Mouse (Mus musculus) hematopoietic stem cell, adult 5-6 weeks (primary cell): ENCODE results near the gene Zfp865. TPM values are rescaled to one million over a fixed set of nuclear protein-coding genes. Genes with fewer than 3 reads are reported as not detected.

Experiments used
- ATAC-seq, 2 experiments: fragments of 125-278 bp in 1 of 2; replicated peaks in 1 of 2; 2 replicates each; pipeline ENCODE4 v1.8.0; 2016 to 2017; ENCODE audit warnings: inconsistent platforms in 2 of 2, mild to moderate bottlenecking in 2 of 2, moderate number of reproducible peaks in 2 of 2, low read depth in 1 of 2, moderate TSS enrichment in 1 of 2; ENCODE audit not compliant: low FRiP score in 2 of 2, poor library complexity in 2 of 2, severe bottlenecking in 2 of 2, insufficient read depth in 1 of 2, low TSS enrichment in 1 of 2
- total RNA-seq: library from RNA; stranded (forward); fragments of 172-1452, 232-1000 nt; gene quantifications from 2 replicates; pipeline ENCODE4 v1.2.3, GENCODE M21; 2017

The Zfp865 gene
- total RNA-seq, 1 experiment from 2014 or later = 13.9 TPM

GRCm38 (mm10) chr7:5060944-5061773 lies 41.0 kb downstream of the Zfp865 start:
- ATAC-seq = peak; percentile 68 to 69

- ATAC-seq = peak; percentile 12 to 33; a peak in 2 of 4 replicates
Observed at GRCm38 (mm10) chr7:5061774-5062359, 41.7 kb downstream of the Zfp865 start, which contains the start of gene U2af2. TSS of gene U2af2 (plus strand) at chr7:5062143.

DNA sequence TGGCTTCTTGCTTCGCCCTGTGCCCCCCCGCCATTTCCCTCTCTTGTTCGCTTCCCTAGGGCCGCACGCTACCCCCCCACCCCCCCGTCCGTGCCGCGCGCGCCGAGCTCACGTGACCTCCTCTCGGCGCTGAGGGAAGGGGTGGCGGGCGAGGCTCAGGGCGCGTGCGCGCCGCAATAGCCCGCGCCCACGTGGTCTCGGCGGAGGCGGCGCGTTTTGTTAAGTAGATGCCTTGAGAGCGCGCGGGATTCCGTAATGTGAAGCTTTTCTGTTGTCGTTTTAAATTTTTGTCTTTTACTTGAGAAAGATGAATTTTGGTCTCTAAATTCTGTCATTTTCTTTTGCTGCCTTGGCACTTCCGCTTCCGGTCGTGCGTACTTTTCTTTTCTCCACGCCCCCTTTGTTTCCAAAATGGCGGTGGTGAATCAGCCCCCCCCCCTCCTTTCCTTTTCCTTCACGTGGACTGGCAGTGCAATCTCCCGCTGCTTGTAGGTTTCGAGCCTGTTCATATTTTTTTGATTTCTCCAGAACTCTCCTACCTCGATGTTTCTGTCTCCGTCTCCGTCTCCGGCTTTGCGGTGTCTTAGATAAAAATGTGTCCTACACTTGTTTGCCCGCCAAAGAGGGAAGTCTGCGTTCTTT lies 42.3 kb downstream of the Zfp865 start:
- no peak for ATAC-seq

- ATAC-seq = no peak
Observed at GRCm38 (mm10) chr7:5064886-5065285, 44.7 kb downstream of the Zfp865 start.

DNA sequence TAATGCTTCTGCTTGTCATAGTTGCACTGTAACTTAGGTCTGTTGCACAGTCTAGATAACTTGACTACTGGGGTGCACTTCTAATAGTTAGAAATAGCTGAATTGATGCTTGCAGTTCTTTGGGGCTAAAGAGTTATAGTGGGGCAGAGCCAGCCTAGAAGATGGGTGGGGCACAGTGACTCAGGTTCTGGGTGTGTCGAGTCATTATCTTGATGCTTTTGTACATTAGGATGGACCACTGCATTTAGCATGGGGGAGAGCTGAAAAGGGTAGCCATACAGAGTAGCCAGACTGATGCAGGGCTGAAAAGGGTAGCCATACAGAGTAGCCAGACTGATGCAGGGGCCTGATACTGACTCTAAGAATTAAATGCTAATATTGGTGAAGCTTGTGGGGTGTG lies 53.4 kb downstream of the Zfp865 start:
- no peak for ATAC-seq

GRCm38 (mm10) chr7:5074984-5075383 lies 54.8 kb downstream of the Zfp865 start:
- no peak for ATAC-seq

- no peak for ATAC-seq
Observed at GRCm38 (mm10) chr7:5076931-5077330, 56.8 kb downstream of the Zfp865 start.

- peak in 1 of 2 experiments; percentile 1; a peak in 1 of 4 replicates for ATAC-seq
Observed at GRCm38 (mm10) chr7:5079365-5080009, 59.3 kb downstream of the Zfp865 start.

DNA sequence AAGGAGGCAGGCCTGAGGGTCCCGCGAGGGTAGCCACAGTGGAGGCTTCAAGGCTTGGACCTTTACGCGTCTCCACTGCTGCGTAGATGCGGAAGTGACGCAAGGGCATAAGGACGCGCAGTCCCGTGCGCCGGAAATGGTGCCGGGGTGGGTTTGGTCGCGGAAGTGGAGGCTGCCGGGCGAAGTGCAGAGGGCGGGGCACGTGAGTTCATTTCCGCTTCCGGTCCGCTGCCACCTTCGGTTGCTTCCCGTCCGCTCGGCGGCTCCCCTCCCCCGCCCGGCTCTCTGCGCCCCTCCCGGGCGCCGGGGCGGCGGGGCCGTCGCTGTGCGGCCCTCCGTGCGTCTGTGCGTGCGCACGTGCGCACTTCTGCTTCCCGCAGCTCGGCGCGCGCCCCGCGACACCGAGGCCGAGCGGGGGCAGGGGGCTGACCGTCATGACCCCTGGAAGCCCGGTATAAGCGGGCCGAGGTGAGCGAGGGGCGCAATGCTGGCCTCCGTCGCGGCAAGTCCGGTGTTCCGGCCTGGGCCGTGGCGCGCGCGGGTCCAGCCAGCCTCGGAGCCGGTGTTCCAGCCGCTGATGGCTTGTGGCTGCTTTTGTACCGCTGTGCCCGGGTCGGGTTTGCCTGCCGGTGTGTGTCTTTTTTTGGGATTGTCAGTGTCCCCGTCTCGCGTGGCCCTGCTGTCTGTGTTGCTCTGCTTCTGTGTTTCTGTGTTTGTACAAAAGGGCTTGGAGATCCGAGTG lies 60.0 kb downstream of the Zfp865 start, which contains the start of gene Epn1:
TSS of gene Epn1 (plus strand) at position 226 of the 742 bp plus-strand sequence.
- ATAC-seq = peak; percentile 96 to 99

DNA sequence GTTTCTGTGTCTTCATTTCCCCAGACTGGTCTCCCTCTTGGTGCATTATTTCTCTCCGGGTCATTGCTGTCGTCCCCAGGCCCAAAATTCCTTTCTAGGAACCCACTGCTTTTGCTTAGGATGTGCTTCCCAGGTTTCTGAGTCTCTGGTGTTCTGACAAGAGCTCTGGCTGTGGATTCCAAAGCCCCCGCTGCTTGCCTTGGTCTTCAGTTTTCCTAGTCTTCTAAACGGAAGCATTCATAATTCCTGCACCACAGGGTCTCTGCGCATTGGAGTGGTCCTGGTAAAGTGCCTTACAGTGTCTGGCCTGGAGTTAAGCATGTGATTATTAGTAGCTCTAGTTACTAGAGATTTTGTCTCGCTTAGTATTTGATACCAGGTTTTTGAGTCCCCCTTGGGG lies 60.6 kb downstream of the Zfp865 start:
- ATAC-seq = no peak

DNA sequence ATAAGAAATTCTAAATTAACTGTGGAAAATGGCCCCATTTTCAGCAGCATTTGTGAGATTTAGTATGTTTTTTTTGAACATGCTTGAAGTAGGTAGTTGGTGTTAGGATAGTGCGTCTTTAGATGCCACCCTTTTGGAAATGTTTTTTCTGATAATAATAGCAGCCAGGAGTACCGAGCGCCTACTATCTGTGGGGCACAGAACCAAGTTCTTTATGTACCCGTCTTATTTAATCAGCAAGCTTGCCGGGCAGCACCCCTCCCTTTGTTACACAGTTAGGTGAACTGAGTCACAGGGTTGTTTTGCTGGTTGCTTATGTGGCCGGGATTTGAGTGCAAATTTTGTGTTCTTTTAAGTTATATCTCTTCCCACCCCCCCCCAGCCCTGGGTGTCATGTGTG lies 61.1 kb downstream of the Zfp865 start:
- ATAC-seq = no peak

GRCm38 (mm10) chr7:5081939-5082338 lies 61.8 kb downstream of the Zfp865 start:
- ATAC-seq = no peak

DNA sequence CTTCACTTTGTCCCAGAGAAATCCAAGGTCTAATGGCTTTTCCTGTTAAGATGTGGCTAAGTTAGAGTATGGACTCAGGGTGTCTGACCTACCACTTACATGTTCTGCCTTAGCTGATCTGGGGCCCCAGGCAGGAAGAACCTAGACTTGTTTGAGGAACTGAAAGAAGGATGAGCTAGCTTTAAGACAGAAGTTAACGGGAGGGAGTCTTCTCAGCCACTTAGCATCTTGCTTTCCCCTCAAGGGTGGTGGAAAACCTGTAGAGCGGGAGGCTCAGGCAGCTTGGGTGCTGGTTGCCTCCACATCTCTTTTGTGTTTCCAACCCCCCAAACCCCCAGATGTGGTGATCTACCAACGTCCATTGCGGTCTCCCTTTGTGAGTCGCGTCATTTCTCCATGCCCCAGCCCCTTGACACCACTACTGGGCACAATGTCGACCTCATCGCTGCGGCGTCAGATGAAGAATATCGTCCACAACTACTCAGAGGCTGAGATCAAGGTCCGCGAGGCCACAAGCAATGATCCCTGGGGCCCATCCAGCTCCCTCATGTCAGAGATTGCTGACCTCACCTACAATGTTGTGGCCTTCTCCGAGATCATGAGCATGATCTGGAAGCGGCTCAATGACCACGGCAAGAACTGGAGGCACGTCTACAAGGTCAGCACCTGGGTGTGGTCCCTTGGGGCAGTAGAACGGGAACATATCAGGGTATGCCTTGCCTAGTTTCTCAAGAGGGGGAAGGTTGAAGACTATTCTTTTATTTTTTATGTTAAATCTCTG lies 63.3 kb downstream of the Zfp865 start:
- ATAC-seq = no peak

DNA sequence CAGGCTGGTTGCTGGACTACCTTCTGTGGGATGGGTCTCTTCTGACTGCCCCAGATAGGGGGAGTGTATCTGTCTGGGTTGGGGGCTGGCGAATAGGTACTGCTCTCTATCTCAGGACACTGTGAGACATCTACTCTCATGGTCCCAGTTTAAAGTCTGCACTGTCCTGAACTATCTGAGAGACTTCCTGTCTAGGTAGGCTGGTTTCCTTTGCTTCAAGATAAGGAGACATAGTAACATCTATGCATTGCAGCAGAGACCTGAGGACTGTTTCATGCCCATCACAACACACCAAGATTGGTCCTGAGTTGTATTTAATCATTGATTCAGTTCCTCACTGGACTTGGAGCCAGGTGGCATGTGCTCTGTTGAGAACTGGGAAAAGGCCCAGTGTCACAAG lies 65.3 kb downstream of the Zfp865 start:
- ATAC-seq = no peak
